Mouse (Mus musculus) ES-Bruce4 (cell line): Measurements from ENCODE around the gene Dtx2. TPM values are rescaled to one million over a fixed set of nuclear protein-coding genes. Genes with fewer than 3 reads are reported as not detected.
"Not testable (repeated sequence)": the region's sequence is repeated elsewhere in the genome, so short reads cannot be mapped to it uniquely, and the experiment has no call there.

Experiments
- H3K27ac ChIP-seq: 2 replicates; pipeline ENCODE4 v1.5.1; 2012; ENCODE audit warnings: low read length, inconsistent platforms; ENCODE audit not compliant: insufficient read depth
- H3K27me3 ChIP-seq: 2 replicates; pipeline ENCODE4 v1.6.1; 2012; ENCODE audit warnings: mild to moderate bottlenecking, low read length, inconsistent platforms; ENCODE audit not compliant: control insufficient read depth, poor library complexity, insufficient read depth, severe bottlenecking
- H3K36me3 ChIP-seq: 2 replicates; pipeline ENCODE4 v1.6.1; 2012; ENCODE audit warnings: inconsistent platforms, mild to moderate bottlenecking, low read length, moderate library complexity; ENCODE audit not compliant: control insufficient read depth, poor library complexity, insufficient read depth, severe bottlenecking
- H3K4me1 ChIP-seq: one replicate; pipeline ENCODE4 v1.8.1; 2011; ENCODE audit warnings: low read length; ENCODE audit not compliant: control insufficient read depth, insufficient read depth
- H3K4me3 ChIP-seq: 2 replicates; pipeline ENCODE4 v1.5.1; 2011; ENCODE audit warnings: low read depth, mild to moderate bottlenecking, low read length
- H3K9ac ChIP-seq: 2 replicates; pipeline ENCODE4 v1.6.1; 2012; ENCODE audit warnings: low read depth, mild to moderate bottlenecking, inconsistent platforms; ENCODE audit not compliant: poor library complexity, severe bottlenecking
- H3K9me3 ChIP-seq: replicated peaks from 2 replicates; pipeline ENCODE4 v1.6.1; 2012; ENCODE audit warnings: mild to moderate bottlenecking, low read length, inconsistent platforms; ENCODE audit not compliant: control insufficient read depth, poor library complexity, insufficient read depth, severe bottlenecking
- CTCF ChIP-seq: IDR thresholded peaks from one replicate; pipeline ENCODE4 v1.8.1; 2011; ENCODE audit warnings: low read depth, low read length
- EP300 ChIP-seq: IDR thresholded peaks from 2 replicates; pipeline ENCODE4 v1.6.1; 2011; ENCODE audit warnings: low read depth, low read length; ENCODE audit not compliant: insufficient read depth
- POLR2A ChIP-seq: IDR thresholded peaks from one replicate; pipeline ENCODE4 v1.8.1; 2011; ENCODE audit warnings: low read length; ENCODE audit not compliant: insufficient read depth
- polyA plus RNA-seq: library from polyadenylated mRNA; stranded (reverse); fragments of >200 nt; gene quantifications from 2 replicates; pipeline ENCODE4 v1.2.4, GENCODE M21; 2011; ENCODE audit warnings: low read depth; ENCODE audit not compliant: missing spikeins, insufficient read depth, insufficient read length

Gene Dtx2
- polyA plus RNA-seq, 1 experiment = 23.7 TPM

GRCm38 (mm10) chr5:136045987-136046386 lies 51.4 kb downstream of the Dtx2 start:
- Histone ChIP-seq H3K4me1 (peaks cover 4% of the 10 kb centered on the region), H3K9ac (no peak overlapping the region), H3K36me3 (no peaks in the 10 kb centered on the region), H3K27me3 (no peaks in the 10 kb centered on the region), H3K27ac (no peak overlapping the region), H3K4me3 (no peak overlapping the region), H3K9me3 (no peaks in the 10 kb centered on the region)
- TF ChIP-seq POLR2A = no peak
- TF ChIP-seq EP300 = no peak
- peak; percentile 81 for TF ChIP-seq CTCF

DNA sequence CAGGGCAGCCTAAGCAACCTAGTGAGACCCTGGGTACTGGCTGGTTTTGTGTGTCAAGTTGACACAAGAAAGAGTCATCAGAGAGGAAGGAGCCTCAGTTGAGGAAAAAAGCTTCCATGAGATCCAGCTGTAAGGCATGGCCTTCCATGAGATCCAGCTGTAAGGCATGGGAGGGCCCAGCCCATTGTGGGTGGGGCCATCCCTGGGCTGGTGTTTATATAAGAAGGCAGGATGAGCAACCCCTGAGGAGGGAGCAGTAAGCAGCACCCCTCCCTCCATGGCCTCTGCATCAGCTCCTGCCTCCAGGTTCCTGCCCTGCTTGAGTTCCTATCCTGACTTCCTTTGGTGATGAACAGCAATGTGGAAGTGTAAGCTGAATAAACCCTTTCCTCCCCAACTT lies 53.9 kb downstream of the Dtx2 start:
- H3K9ac ChIP-seq, H3K4me1 ChIP-seq, H3K4me3 ChIP-seq: not testable (repeated sequence)

GRCm38 (mm10) chr5:136049926-136050325 lies 55.3 kb downstream of the Dtx2 start:
- H3K27ac ChIP-seq = no peak overlapping the region
- H3K9ac ChIP-seq = no peak overlapping the region

More for the DNA sequence above, 53.9 kb downstream of the Dtx2 start:
- not testable (repeated sequence) for H3K27ac ChIP-seq, H3K36me3 ChIP-seq, H3K27me3 ChIP-seq, H3K9me3 ChIP-seq

DNA sequence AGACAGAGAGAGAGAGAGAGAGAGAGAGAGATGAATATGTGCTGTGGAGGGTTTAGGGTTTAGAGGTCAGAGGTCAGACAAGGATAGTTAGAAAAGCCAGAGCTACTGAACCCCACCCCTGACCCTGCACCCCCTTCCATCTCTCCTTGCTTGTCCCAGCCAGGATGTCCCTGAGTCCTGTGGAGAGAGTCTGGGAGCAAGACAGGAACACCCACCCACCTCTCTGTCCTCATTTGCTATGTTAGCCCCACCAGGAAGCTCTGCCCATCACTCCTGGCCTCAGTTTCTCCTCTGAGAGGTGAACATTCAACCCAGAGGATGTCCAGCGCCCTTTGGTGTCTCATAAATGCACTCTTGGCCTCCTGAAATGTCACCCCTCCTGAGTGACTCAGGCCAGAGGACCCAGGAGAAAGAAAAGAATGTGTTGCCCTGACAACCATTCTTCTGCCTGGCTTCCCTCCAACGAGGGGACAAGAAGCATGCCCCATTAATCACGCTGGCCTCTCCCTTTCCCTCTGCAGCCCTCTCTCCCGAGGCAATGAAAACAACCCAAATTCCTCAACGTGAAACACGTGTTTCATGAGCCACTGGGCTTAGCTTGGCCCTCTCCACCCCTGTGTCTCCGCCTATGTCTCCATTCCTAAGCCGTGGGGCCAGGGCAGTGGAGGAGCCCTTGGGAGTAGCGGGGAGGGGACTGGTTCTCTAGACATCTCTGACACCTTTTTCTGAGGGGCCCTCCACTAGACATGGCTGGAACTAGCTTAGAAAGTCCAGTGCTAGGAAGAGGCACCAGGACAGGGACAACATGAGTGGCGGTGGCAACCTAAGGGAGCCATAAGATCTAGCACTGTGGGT lies 56.9 kb downstream of the Dtx2 start:
- no peak overlapping the region for H3K27ac ChIP-seq
- no peak overlapping the region for H3K4me3 ChIP-seq

More at GRCm38 (mm10) chr5:136049926-136050325, 55.3 kb downstream of the Dtx2 start:
- no peaks in the 10 kb centered on the region for H3K36me3 ChIP-seq
- no peak overlapping the region for H3K4me3 ChIP-seq
- peaks cover 9% of the 10 kb centered on the region for H3K4me1 ChIP-seq
- TF ChIP-seq POLR2A (no peak), CTCF (no peak), EP300 (no peak)
- no peaks in the 10 kb centered on the region for H3K9me3 ChIP-seq
- no peaks in the 10 kb centered on the region for H3K27me3 ChIP-seq

DNA sequence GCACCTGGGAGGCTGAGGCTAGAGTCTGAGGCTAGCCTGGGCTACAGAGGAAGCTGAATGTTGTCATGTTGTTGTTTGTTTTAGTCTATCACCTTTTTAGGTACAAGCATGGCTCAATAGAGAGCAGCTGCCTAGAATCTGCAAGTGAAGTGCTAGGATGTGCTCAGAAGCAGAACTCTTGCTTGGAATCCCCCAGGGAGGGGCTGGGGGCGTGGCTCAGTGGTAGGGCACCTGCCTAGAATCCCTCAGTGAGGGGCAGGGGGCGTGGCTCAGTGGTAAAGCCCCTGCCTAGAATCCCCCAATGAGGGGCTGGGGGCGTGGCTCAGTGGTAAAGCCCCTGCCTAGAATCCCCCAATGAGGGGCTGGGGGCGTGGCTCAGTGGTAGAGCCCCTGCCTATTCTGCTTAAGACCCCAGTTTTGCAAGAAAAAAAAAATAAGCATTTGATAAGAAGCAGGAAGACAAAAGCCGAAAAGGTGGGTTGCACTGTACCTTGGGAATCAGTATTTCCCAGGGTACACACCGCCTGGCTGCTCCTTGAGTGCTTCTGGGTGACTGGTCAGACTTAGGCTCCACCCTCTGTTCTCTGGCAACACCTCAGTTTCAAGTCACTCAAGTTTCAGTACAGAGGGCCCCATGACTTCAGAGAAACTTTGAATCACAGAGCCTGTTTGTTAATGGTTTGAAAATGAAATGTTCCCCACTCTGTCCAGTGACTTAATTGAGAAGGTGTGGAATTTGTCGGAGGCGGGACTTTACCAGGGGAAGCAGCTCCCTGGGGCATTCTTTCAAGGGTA lies 58.5 kb downstream of the Dtx2 start:
- Histone ChIP-seq H3K36me3 (no peaks in the 10 kb centered on the region), H3K9ac (no peak overlapping the region), H3K9me3 (no peaks in the 10 kb centered on the region), H3K27ac (peak overlapping the region; percentile 10), H3K4me3 (no peak overlapping the region), H3K4me1 (peaks cover 9% of the 10 kb centered on the region), H3K27me3 (no peaks in the 10 kb centered on the region)
- no peak for TF ChIP-seq EP300
- TF ChIP-seq CTCF = no peak
- TF ChIP-seq POLR2A = no peak

More for the DNA sequence above, 56.9 kb downstream of the Dtx2 start:
- no peak for TF ChIP-seq POLR2A
- peak; percentile 23; the same call in 1 of the 2 replicates for TF ChIP-seq EP300
- no peak for TF ChIP-seq CTCF
- no peaks in the 10 kb centered on the region for H3K9me3 ChIP-seq
- peaks cover 9% of the 10 kb centered on the region for H3K4me1 ChIP-seq
- no peaks in the 10 kb centered on the region for H3K36me3 ChIP-seq
- no peak overlapping the region for H3K9ac ChIP-seq
- H3K27me3 ChIP-seq = no peaks in the 10 kb centered on the region
